Mouse (Mus musculus): ENCODE results near the gene Rbm33. TPM values are rescaled to one million over a fixed set of nuclear protein-coding genes. Genes with fewer than 3 reads are reported as not detected.
A peak's percentile ranks its signal among the peaks of the same experiment; 100 is the strongest.

Gene Rbm33
- total RNA-seq, 2 experiments from 2014 or later: 31.7 to 37.0 TPM

DNA sequence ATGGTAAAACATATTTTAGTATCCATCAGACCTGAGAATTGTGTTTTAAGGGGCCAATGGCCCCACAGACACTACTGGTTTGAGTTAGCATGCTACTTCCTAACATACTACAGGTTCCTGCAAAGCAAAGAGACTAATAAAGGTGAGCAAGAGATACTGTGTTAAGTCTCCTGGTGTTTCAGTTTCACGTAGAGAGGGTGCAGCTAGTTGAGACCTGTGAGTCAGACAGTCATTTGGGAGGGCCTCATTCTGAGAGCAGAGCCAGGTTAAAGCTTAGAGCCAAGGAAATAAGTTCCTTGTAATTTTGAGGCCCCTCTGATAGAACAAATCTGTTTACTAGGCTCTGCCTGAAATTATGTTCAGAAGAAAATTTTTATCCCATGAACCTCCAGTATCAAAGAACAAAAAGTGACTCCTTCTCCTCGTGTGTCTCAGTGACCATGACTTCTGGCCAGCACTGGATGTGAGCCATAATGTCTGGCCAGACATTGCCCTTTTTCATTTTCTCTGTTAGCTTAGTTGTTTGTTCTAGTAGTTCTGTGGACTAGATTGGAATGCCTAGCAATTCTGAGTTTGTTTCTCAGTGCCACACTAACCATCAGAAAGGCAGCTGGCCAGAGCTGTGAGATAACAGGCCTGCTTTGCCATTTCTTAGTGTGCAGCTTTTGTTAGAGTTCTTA is 95.2 kb downstream of the Rbm33 start:
- no peak for DNase-seq

DNA sequence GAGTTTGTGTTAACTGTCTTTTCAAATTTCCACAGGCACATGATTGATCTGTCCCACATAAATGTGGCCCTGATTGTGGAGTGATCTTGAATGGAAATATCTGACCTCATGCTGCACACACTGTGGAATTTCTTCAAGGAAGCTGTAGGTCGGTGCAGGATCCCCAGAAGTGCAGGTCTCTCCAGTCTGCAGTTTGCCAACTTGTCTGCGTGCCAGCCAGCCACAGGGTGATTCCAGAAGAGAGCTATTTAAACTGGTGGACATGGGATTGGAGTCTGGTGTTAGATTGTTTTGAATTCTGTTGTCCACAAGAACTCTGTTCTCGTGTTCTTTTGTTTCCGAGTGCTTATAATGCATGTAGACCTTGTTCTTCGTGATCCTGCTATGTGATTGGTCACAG is 96.6 kb downstream of the Rbm33 start:
- peak; percentile 18 for DNase-seq

DNA sequence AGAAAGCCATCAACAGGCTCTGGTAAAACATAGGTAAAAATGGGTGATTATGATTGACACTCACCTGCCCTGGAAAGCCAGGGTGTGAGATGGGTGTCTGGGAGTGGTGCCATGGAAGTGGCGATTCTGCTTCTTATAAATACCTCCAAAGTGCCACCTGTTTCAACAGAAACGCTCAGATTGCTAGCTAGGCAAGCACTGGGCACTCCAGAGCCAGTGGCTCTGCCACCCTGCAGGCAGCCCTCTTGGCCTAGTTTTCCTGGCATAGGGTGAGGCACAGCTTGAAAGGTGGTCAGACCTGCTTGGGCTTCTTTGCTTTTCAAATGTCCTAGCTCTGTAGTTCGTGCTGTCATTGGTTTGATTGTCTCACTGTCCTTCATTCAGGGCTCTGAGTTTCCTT is 97.2 kb downstream of the Rbm33 start:
- no peak for DNase-seq

DNA sequence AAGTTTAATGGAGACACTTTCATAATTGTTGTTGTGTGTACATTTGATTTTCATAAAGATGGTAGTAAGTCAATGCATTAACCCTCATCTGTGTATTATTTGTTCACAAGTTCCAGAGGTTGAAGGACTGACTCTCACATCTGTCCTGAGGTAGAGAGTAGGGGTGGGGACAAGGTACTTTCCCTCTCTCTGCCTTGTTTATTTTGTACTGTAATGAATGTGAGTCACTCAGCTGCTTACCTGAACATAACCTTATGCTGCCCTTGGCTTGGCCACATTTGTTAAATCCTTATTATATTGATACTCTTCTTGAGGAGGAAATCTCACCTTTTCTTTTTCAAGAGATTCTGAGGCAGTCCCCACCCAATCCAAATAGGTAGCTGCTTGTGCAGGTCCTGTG is 99.1 kb downstream of the Rbm33 start:
- DNase-seq: no peak

DNA sequence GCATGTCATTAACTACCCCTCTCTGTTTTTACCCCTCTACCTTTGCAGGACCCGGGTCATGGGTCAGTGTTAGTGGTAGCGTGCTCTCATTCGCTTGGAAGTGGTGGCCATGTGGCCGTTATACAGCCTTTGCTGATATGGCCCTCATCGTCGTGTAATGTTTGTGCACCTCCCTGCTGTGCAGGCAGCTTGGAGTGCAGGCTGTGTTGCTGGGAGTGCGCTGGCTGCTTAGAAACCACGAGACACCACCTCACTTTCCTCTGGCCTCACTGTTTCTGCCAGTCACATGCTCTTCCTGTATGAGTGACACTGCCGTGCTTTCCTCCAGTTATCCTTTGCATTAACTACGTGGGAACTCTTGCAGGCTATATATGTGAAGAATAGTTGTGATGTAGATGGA is 101.8 kb downstream of the Rbm33 start:
- no peak for DNase-seq

DNA sequence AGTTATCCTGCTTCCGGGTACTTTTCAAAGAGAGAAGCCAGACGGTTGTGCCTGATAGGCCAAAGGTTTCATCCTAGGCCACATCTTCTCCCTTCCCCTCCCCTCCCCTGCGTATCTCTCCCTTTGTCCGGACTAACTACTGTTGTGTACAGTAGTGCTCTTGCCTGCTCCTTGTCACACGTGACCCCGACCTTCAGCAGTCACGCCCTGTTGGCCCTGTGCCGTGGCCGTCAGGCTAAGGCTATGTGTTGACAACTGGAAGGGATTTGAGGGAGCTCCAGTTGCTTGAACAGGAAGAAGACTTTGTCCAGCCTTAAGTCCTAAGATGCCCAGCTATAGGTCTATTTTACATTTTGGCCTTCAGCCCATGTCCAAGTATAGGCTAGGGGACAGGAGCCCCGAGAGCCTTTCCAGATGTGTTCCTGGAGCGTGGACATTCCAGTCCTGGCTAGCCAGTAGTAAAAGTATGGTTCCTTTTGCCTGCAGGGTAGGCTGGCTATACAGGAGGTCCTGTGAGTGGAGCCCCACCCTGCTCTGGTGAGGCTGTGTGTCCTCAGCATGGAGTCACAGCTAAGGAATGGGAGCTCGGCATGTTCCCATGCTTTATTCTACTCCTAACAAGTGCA is 102.8 kb downstream of the Rbm33 start:
- DNase-seq: no peak

DNA sequence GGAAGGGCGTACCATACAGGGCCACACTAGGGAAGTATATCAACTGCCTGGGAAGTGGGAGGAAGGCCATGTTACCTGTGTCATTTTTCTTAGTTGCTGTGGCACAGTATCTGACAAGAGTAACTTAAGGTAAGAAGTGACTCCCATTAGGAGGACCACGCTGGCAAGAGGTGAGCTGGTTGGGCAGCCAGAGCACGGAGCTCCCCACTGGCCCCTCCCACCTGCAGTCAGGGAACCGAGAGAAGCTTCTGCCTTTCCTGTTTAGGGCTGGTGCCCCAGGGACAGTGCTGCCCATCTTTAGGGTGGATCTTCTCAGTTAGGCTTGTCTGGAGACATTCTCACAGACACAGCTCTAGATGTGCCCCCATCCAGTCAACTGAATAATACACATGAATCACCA is 106.9 kb downstream of the Rbm33 start:
- no peak for DNase-seq

DNA sequence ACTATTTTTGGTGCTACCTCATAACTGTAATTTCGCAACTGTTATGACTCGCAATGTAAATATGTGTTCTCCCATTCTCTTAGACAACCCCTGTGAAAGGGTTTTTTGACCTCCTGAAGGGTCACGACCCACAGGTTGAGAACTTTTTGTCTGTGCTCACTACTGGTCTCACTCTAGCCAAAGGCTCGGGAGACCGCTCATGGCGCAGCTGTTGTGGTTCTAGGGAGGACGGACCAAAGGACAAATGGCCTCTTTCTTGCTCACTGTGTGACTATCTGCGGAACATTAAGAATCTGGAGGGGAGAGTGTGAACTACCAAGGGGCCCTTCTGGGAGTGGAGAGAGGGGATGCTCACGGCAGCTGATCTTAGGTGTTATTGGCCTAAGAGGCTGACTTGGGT is 109.0 kb downstream of the Rbm33 start:
- DNase-seq: no peak

DNA sequence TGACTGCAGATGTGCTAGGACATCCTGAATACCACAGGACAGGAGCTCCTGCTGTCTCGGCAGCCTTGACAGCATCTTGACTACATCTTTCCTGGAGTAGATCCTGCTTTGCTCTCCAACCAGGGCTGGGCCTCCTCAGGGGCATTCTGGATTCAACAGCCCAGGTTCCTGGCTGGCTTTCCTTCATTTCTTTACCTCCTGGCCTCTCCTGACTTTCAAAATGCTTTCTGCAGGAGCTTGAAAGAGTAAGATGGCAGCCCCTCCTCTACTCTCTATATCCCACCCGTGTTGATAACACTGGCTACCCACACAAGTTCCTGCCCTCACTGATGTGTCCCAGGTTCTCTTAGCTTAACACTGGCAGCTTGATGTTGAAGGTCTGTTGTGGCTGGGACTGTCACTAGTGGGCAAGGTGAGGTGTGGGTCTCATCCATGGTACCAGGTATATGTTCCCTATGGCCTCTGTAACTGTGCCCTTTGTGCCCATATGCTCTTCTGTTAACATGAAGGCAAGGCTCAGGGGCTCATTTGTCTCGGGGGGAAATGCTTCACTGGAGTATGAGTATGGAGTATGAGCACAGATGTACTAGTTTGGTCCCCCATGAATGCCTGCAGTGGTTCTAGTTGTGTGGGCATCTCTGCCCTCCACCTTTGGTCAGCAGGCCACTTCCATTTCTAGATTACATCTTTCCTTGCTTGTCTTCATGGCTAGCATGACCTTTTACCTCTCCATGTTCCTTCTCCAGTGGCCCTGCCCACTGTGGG is 133.4 kb downstream of the Rbm33 start:
- DNase-seq: no peak

DNA sequence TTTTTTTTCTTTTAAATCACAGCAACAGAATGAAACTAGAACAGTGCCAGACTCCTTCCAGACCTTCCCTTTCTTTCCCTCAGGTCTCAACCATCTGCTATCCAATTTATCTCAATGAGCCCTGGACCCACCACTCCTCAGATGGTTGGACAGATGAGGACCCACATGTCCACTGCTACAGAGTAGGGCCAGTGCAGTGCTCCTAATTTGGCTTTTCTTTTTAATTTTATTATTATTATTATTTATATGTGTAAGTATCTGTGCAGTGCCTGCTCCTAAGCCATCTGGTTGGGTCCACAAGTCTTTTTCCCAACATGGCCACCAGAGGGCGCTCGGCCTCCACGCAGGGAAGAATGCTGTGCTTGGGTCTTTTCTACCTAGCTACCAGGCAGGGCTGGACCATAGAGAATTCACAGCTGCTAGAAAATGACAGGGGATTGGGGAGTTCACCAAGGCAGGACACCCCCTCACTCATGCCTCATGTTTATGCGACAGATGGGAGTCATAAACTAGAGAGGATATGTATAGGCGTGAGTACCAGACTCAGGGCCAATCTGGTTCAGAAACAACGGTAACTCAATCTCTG is 134.2 kb downstream of the Rbm33 start:
- peak; percentile 84 for DNase-seq

DNA sequence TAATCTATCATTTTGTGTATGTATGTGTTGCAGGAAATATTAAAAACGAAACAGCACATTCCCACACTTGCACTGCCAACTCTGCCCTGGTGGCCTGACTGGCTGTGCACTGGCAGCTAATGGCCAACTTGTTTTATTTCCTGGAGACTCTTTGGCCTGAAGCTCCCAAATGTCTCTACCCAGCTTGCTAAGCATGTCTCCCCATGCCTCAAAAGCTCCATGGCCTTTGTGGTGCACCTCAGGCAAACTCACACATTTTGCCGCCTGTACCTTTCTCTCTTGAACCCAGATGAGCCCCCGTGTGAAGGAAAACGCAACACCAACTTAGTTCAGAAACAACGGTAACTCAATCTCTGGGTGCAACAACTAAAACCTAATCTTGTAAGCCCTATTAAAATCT is 136.2 kb downstream of the Rbm33 start:
- no peak for DNase-seq

DNA sequence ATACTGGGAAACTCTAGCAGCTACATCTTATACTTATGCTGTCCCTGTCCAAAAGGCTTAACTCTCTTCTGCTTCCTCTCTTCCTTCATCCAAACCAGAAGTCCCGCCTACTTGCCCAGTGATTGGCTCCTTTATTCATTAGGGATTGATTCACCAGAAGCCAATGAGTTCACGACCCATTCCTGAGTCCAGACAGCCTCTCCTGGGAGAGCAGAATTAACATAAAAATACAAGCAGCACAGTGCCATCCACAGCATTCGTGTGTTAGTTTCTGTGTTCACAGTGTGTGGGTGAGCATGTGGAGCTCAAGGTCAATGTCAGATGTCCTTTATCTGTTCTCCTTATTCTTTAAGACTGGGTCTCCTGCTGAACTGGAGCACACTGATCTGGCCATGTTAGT is 136.6 kb downstream of the Rbm33 start:
- DNase-seq: no peak

DNA sequence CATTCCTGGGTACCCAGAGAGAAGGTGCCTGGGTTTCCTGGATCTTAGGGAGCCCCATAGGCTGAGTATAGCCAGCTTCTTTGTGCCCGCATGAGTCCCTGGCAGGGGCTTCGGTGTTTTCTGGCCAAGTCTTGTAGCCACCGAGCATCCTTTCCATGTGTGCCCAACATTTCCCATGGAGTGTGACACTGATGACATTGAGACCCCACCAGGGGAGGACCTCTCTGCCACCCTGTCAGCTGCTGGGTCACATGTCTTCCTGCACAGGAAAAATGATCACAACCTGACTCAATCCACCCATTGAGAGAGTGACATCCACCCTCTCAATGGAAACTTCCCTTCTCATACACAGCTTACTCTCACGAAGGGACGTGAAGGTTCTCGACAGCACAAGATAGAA is 137.6 kb downstream of the Rbm33 start:
- DNase-seq: no peak

DNA sequence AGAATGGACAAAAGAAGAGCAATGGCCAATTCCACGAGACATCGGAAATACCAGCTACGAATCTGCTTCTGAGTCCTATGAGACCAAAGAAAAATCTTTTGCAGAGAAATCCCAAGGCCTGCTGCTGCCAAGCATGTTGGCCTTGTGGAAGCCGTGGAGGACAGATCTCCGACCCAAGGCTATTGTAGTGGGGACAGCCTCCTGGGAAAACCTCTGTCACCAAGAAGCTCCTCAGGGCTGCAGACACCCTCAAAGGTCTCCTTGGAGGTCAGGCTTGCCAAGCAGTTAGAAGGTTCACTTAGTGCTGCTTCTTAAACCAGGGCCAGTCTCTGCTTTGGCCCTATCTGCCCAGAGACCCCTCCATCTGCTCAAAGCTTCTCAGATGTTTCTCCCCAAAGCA is 138.8 kb downstream of the Rbm33 start:
- no peak for DNase-seq

DNA sequence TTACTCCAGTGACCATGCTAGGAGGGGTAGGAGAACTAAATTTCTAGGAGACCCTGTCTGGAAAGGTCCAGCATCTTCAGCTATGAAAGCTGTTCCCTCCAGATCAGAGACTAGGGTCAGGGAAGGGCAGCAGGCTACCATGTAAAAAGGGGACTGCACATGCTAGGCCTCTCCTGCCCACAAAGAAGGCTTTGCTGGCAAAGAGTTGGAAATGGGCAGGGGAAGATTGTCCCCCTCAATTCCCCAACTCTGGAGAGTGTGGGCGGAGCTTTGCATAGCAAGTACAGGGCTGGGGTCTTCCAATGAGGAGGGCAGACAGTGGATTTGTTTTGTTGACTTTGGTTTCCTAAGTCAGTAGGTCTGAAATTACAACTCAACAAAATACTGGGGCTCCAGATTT is 139.4 kb downstream of the Rbm33 start:
- no peak for DNase-seq

DNA sequence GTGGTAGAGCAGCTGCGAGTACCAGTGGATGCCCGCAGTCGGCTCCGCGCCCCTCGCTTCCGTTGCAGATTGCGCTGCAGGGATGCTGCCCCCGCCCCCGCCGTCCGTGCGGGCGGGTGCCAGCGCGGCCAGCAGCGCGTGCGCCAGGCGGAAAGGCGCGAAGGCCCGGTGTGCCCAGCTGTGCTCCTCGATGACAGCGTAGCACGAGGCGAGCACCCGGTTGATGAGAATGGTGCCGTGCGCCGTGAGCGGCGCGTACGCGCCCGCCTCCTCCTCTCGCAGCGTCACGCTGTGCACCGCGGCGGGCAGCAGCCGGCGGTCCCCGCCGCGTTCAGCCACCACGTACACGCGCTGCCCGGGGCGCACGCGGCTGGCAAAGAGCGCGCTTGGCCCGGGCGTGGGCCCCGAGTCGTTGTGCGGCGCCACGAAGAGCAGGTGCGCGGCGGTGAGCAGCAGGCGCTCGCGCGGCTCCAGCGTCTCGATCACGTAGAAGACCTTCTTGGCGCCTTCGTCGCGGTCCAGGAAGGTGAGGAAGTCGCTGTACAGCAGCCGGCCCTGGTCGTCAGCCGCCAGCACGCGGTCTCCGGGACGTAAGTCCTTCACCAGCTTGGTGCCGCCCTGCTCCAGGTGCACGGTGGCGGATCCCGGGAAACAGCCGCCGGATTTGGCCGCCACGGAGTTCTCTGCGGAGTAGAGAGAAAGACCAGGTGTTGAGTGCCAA is 141.2 kb downstream of the Rbm33 start:
- no peak for DNase-seq

DNA sequence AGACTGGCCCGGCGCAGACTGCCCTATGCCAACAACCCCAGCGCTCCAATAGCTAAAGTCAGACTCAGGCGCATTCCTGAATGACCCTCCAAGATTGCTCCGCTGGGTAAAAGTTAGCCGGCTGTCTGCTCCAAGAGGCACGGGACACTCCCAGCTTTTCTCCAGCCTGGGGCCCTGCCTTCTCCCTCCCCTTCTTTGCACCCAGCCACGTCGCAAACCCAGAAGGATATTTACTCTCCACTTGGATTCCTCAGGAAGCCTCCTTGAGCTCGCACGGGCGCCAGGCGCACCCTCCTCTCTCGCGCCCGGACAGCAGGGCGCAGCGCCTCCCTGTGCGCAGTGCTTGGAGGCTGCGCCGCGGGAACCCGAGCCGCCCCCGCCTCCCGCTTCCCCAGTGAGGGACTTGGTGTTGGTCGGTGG is 141.9 kb downstream of the Rbm33 start:
- no peak for DNase-seq

DNA sequence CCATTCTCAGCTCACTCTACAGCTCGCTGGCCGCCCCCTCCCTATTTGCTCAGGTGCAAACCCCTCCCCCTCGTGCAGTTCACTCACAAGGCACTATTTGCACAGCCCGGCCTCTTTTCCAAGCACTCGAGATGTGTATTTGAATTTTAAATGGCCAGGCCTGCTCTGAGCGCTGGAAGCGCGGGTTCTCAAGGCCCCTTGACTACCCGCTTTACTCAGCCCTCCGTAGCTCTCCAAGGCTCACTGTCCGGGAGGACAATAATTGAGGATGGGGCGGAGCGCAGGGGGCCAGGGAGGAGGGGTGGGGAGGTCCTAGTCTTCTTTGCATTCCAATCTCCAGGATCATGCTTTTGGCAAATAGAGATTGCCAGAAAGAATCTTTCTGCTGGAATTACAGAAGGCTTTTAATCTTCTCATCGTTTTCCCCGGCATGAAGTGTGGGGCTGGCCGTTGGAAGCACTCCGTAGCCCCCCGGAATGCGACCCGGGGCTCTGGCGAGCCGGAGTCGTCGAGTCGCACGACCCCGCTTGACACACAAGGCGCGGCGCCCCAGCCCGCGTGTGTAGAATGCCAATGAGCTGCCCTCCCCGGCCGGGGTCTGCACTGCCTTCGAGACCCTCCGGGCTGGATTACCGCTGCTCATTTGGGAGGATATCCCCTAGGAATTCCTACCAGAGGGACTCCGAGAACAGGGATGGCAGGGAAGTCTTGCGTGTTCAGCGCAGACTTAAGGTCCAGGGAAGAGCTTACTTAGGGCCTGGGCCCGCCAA is 142.7 kb downstream of the Rbm33 start:
- DNase-seq: no peak

DNA sequence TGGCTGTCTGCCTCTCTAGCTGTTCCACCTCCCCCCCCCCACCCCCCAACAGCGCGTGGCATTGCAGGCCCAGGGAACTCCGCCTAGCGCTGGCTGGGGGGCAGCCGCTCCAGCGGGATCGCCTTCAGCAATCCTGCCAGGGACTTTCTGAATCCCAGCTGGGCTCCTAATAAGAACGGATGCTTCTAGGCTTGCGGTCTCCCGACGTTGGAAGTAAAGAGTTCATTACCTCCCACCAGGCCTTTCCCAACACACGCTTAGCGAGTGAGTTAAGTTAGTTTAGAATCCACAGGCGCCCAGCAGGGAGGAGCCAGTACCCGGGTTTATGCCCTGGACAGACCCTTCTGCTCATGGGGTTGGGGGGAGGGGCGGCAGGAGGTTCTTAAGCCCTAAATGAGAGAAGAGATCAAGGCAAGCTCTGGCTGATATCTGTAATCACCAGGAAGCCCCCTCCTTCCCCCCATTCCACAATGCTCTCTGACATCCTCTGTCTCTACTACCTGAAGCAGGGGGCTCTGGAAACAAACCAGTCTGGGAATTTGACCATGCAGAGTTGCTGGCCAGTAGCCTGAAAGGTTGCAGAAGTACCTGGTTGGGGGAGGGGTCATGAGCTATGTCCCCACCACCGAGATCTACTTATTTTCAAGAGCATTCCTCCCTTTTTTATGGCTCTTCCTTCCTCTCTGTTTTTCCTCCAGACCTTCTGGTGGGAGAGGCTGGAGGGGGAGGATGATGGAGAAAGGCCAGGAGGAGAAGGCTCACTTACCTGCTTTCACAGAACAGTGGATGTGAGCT is 143.8 kb downstream of the Rbm33 start:
- no peak for DNase-seq

DNA sequence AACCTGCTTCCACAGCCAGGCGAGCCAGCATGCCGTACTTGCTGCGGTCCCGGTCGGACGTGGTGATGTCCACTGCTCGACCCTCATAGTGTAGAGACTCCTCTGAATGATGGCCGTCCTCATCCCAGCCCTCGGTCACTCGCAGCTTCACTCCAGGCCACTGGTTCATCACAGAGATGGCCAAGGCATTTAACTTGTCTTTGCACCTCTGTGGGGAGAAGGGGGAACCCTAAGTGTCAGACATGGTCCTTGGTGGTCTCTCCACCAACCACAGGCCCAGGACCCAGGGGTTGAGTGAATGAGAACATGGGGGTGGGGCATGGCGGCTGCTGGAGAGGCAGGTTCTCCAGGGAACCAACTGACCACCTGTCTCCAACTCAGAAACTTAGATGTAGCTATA is 144.5 kb downstream of the Rbm33 start:
- DNase-seq: no peak

Measured in gastrocnemius, postnatal 10 days (tissue).